Mouse (Mus musculus) adrenal gland, postnatal 10 days (tissue): ENCODE measurements around the gene Ferd3l. TPM values are rescaled to one million over a fixed set of nuclear protein-coding genes. Genes with fewer than 3 reads are reported as not detected.

Experiments
- DNase-seq: peaks from one replicate; pipeline ENCODE4 v3.0.0; 2021; ENCODE audit warnings: mixed read lengths
- long read RNA-seq, 2 experiments: library from polyadenylated mRNA; stranded (forward); transcript quantifications; one replicate each; pipeline ENCODE4 v2.0.0; 2021
- total RNA-seq, 2 experiments: library from RNA; stranded (reverse); gene quantifications; 2 replicates each; pipeline ENCODE4 v1.2.3; 2021

Gene Ferd3l
- total RNA-seq, result not detected
- long read RNA-seq, experiment 1, result 0 reads
- long read RNA-seq, experiment 2, result 0 reads

- DNase-seq, result no peak
These were observed at the start of gene Ferd3l for GRCm38 (mm10) chr12:33928331-33929192. Gene Ferd3l, plus strand, starts transcription at chr12:33928425.

DNA sequence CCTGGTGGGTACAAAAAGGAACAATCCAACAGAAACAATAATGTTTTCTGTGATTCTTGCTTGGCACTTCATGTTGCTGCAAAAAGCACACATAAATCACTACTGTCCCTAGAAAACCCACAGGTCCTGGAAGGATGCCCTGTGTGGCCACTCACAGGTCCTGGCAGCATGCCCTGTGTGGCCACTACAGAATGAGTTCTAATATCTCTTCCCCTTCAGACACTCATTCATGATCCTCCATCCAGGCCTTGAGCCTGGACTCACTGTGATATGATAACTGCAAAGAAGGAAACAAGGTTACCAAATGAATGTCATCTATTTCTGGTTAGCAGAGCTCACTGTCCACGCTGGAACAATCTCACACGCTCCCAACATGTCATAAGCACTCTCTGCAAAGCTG, 34.3 kb upstream of the Ferd3l start:
- DNase-seq, result peak; percentile 32

DNA sequence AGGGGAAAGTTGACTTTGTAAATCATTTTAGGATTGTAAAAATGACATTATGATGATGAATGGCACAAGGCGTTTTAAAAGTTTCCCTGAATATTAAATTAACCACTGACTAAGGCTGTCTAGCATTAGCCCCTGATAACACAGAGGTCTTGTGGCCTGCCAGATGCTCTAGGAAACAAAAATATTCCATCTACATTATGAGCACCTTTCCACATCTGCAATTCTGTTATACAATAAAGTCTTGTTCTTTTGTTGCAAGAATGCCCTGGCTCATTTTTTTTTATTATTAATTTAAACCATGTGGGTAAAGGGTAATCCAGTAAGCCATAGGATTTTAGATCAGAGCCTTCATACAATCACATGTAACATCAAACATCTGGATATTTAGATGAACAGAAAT, 33.6 kb upstream of the Ferd3l start:
- no peak for DNase-seq

- DNase-seq, result peak; percentile 7
These were observed 1.5 kb upstream of the Ferd3l start for GRCm38 (mm10) chr12:33926751-33927150.

GRCm38 (mm10) chr12:33927334-33928098, 709 bp upstream of the Ferd3l start:
- DNase-seq, result no peak

GRCm38 (mm10) chr12:33952843-33953242, 24.6 kb downstream of the Ferd3l start:
- DNase-seq, result no peak

- DNase-seq, result no peak
These were observed 26.8 kb downstream of the Ferd3l start for GRCm38 (mm10) chr12:33954931-33955565.

GRCm38 (mm10) chr12:33955606-33956295, 27.5 kb downstream of the Ferd3l start:
- DNase-seq, result peak; percentile 35

- DNase-seq, result peak; percentile 35
These were observed 28.6 kb downstream of the Ferd3l start for GRCm38 (mm10) chr12:33956576-33957399.

- peak; percentile 75 for DNase-seq
These were observed 29.4 kb downstream of the Ferd3l start, which contains the start of gene Twist1 for GRCm38 (mm10) chr12:33957400-33958240. Gene Twist1, plus strand, starts transcription at chr12:33957671.

- peak; percentile 31 for DNase-seq
These were observed 30.3 kb downstream of the Ferd3l start for GRCm38 (mm10) chr12:33958241-33959194.

DNA sequence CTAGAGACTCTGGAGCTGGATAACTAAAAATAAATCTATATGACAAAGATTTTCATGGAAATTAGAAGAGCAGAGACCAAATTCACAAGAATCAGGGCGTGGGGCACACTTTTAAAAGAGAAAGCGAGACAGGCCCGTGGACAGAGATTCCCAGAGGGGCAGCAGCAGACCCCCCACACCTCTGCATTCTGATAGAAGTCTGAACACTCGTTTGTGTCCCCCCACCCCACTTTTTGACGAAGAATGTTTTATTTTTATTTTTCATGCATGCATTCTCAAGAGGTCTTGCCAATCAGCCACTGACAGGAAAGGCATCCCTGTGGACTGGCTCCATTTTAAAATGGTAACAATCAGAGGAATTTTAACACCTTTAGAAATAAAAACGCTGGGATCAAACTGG, 31.0 kb downstream of the Ferd3l start:
- no peak for DNase-seq

DNA sequence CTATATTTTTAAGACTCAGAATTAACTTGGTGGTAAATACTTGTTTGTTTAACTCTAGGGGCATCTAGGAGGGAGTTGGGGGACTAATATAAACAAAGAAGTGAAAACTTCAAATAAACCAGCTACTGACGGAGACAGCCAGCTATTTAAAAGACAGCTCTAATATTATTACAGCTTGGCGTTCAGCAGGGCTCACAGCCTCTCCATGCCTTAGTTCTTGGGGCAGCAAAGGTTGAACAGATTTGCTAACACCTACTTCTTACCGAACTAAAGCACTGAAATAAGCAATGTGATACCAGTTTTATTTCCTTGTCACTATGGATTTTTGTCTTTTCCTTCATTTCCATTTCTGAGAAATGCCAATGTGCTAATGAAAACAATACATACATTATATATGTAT, 31.6 kb downstream of the Ferd3l start:
- no peak for DNase-seq

DNA sequence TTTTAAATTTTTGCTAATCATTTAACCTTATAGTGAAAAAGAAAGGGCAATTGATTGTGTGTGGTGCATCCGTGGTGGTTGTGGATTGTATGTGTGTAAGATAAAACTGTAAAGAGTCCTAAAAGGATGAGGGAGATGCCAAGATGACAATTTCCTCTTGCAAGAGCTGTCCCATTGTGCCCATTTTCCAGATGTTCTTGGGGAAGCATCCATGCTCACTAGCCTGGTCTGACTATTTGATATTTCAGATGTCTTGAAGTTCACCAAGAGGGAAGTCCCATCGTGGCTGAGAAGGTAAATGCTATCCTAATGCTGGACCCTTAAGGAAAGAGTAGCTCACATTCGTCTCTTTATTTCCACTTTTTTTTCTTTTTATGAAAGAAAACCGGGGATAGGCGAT, 32.8 kb downstream of the Ferd3l start:
- no peak for DNase-seq

DNA sequence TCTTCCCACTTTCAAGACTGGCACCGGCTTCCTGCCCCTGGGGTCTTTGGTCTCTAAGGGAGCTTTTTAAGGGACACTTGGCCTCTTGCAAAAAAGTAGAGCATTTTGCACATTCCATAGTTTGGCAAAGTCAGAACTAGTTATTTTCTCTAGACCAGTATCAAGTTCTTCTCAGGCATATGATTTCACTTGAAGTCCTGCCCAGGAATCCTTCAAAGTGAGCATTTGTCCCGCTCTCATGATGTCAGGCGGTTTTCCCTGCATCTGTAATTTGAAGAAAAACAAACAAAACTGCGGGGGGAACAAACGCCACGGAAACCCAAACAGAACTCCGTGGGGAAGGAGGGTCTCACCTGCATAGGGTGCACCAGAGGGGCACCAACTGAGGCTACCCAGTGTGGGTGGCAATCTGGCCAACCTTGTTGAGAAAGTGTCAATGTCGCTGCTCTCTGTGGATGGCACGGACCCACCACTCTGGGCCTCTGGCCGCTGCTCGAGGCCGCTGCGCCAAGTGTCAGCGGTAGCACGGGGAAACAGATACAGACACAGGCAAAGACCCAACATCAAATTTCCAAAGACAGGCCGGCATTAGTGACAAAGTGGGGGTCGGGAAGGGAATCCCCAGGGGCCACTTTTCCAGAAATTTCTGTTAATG, 34.0 kb downstream of the Ferd3l start:
- no peak for DNase-seq

GRCm38 (mm10) chr12:33962773-33963130, 34.5 kb downstream of the Ferd3l start:
- DNase-seq, result no peak

- no peak for DNase-seq
These were observed 35.6 kb downstream of the Ferd3l start for GRCm38 (mm10) chr12:33963671-33964369.

DNA sequence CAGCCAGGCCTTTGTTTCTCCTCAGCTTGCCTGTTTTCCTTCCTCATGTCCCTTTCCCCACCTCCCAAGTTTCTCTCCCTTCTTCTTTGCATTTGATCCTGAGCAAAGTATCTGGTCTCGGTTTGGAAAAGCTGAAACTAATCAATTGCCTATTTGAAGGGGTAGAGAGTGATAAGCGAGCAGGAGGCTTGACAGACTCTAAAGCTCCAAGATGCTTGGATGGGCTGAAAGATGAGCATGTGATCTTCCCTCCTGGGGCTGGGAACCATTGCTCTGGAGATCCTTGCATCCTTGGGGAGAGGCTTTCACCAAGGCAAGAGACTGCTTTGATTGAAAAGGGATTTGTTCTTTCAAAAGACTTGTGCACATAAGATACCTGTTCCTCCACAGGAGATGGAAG, 36.2 kb downstream of the Ferd3l start:
- no peak for DNase-seq
